Mouse (Mus musculus): Measurements from ENCODE around the gene Calu. TPM values are rescaled to one million over a fixed set of nuclear protein-coding genes. Genes with fewer than 3 reads are reported as not detected.

Calu gene
- total and polyA plus RNA-seq, 3 experiments, result 79.4 to 419 (median 98.0) TPM

DNA sequence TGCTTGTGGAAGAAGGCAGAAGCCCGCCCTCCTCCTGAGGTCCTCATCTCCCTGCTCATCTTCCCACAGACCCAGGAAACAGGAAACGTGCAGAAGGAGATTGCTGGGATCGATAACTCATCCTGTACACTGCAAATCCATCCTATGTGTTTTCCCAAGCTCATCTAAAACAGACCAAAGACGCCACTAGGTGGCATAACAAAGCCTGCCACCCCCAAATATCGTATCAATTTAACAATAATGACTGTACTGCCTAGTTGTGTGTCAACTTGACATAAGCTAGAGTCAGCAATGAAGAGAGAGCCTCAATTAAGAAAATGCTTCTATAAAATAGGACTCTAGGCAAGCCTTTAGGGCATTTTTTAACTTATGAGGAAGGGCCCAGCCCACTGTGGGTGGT lies 44.1 kb upstream of the Calu start:
- no peaks in the 10 kb centered on the region for H3K9me3 ChIP-seq (replicated peaks; ENCODE audit: insufficient read depth, low read length)
- H3K79me2 ChIP-seq (ENCODE audit: control insufficient read depth, insufficient read depth, low read length, poor library complexity), result no peaks in the 10 kb centered on the region
- no peak for TF ChIP-seq ZKSCAN1 (IDR thresholded peaks at IDR 0.05; ENCODE audit: low read depth, low read length)
- peak in 2 of 3 experiments; percentile 18 to 49; a peak in 2 of 6 replicates for TF ChIP-seq CTCF (IDR thresholded peaks at IDR 0.05 in 2 of 3, conservative IDR thresholded peaks at IDR 0.05 in 1 of 3; ENCODE audit: control insufficient read depth in 1 of 3, insufficient read depth in 1 of 3, low read depth in 2 of 3, low read length in 3 of 3, poor library complexity in 1 of 3, severe bottlenecking in 1 of 3)
- TF ChIP-seq ZC3H11A (IDR thresholded peaks at IDR 0.05; ENCODE audit: low read depth, low read length), result peak; percentile 16; the same call in 1 of the 2 replicates
- TF ChIP-seq SMC3 (IDR thresholded peaks at IDR 0.05; ENCODE audit: low read depth, low read length), result peak; percentile 57
- peak; percentile 36 for TF ChIP-seq RAD21 (IDR thresholded peaks at IDR 0.05; ENCODE audit: low read depth, low read length)
- no peak overlapping the region for H3K9ac ChIP-seq (ENCODE audit: control insufficient read depth, low read depth, low read length, poor library complexity, severe bottlenecking)
- H3K4me3 ChIP-seq (ENCODE audit: control insufficient read depth in 1 of 2, insufficient read depth in 1 of 2, low read depth in 2 of 2, low read length in 2 of 2), result no peak overlapping the region
- no peaks in the 10 kb centered on the region for H3K4me1 ChIP-seq (ENCODE audit: control insufficient read depth in 1 of 2, insufficient read depth in 2 of 2, low read length in 2 of 2)
- H3K27me3 ChIP-seq (ENCODE audit: control insufficient read depth in 1 of 2, insufficient read depth in 2 of 2, low read length in 2 of 2), result peaks cover 4 to 5% of the 10 kb centered on the region in 2 experiments; a peak in 3 of 4 replicates
- no peak overlapping the region for H3K27ac ChIP-seq (ENCODE audit: control insufficient read depth, low read depth, low read length)
- DNase-seq (ENCODE audit: low read depth, low spot score), result peak; percentile 23
- no peaks in the 10 kb centered on the region for H3K36me3 ChIP-seq (ENCODE audit: control insufficient read depth in 1 of 2, insufficient read depth in 2 of 2, low read length in 2 of 2)

DNA sequence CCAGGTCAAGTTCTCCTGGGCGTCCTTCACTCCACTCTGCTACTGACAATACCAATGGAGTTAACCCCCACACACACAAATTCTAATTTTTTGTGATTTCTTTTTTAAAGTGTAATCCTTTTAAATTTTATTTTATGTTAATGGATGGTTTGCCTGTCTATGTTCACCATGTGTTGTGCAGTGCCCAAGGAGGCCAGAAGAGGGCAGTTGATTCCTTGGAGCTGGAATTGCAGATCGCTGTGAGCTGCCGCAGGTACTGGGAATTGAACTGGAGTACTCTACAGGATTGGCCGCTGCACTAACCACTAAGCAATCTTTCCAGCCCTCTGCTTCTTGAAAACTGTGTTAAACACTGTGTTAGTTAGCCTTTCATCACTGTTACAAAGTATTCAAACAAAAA lies 42.4 kb upstream of the Calu start:
- no peak for DNase-seq (ENCODE audit: low read depth, low spot score)
- TF ChIP-seq MYC (IDR thresholded peaks at IDR 0.05; ENCODE audit: low read depth, low read length) (no peak), RCOR1 (IDR thresholded peaks at IDR 0.05; ENCODE audit: low read depth, low read length) (no peak), CTCF (IDR thresholded peaks at IDR 0.05 in 2 of 3, conservative IDR thresholded peaks at IDR 0.05 in 1 of 3; ENCODE audit: control insufficient read depth in 1 of 3, insufficient read depth in 1 of 3, low read depth in 2 of 3, low read length in 3 of 3, poor library complexity in 1 of 3, severe bottlenecking in 1 of 3) (peak; percentile 24 to 30 (median 28); a peak in 4 of 6 replicates), ZC3H11A (IDR thresholded peaks at IDR 0.05; ENCODE audit: low read depth, low read length) (no peak), HCFC1 (IDR thresholded peaks at IDR 0.05; ENCODE audit: low read depth, low read length) (no peak), NRF1 (IDR thresholded peaks at IDR 0.05; ENCODE audit: insufficient read depth, low read depth, low read length, poor library complexity, severe bottlenecking) (no peak), TCF12 (IDR thresholded peaks at IDR 0.05; ENCODE audit: low read depth, low read length) (no peak), EP300 (IDR thresholded peaks at IDR 0.05; ENCODE audit: low read depth in 1 of 2, low read length in 2 of 2) (no peak), GATA1 (IDR thresholded peaks at IDR 0.05; ENCODE audit: low read depth, low read length) (no peak), ELF1 (IDR thresholded peaks at IDR 0.05; ENCODE audit: low read depth, low read length) (no peak), ZNF384 (IDR thresholded peaks at IDR 0.05; ENCODE audit: low read depth, low read length) (no peak), RAD21 (IDR thresholded peaks at IDR 0.05; ENCODE audit: low read depth, low read length) (peak; percentile 17)
- no peak overlapping the region for H3K27ac ChIP-seq (ENCODE audit: control insufficient read depth, low read depth, low read length)
- H3K27me3 ChIP-seq (ENCODE audit: control insufficient read depth in 1 of 2, insufficient read depth in 2 of 2, low read length in 2 of 2), result peaks cover 3 to 4% of the 10 kb centered on the region in 2 experiments; a peak in 3 of 4 replicates
- no peaks in the 10 kb centered on the region for H3K4me1 ChIP-seq (ENCODE audit: control insufficient read depth in 1 of 2, insufficient read depth in 2 of 2, low read length in 2 of 2)
- H3K9ac ChIP-seq (ENCODE audit: control insufficient read depth, low read depth, low read length, poor library complexity, severe bottlenecking), result no peak overlapping the region
- H3K4me3 ChIP-seq (ENCODE audit: control insufficient read depth in 1 of 2, insufficient read depth in 1 of 2, low read depth in 2 of 2, low read length in 2 of 2), result no peak overlapping the region
- no peaks in the 10 kb centered on the region for H3K36me3 ChIP-seq (ENCODE audit: control insufficient read depth in 1 of 2, insufficient read depth in 2 of 2, low read length in 2 of 2)
- H3K79me2 ChIP-seq (ENCODE audit: control insufficient read depth, insufficient read depth, low read length, poor library complexity), result no peaks in the 10 kb centered on the region
- H3K9me3 ChIP-seq (replicated peaks; ENCODE audit: insufficient read depth, low read length), result no peaks in the 10 kb centered on the region

Data from MEL (cell line).